Mouse (Mus musculus) MEL (cell line): ENCODE data around the gene Egfem1. TPM values are rescaled to one million over a fixed set of nuclear protein-coding genes. Genes with fewer than 3 reads are reported as not detected.

Source experiments
- DNase-seq: peaks from one replicate; pipeline ENCODE4 v3.0.0; 2011; ENCODE audit warnings: low read depth, low spot score
- H3K27ac ChIP-seq: 2 replicates; pipeline ENCODE4 v1.5.1; 2012; ENCODE audit warnings: low read depth, mild to moderate bottlenecking, control low read depth, low read length, moderate library complexity; ENCODE audit not compliant: control insufficient read depth
- H3K27me3 ChIP-seq, 2 experiments: fragments of 150-350 bp in 1 of 2; sonication (generic) in 1 of 2; 2 replicates each; pipeline ENCODE4 v1.6.1; 2012; ENCODE audit warnings: low read length in 2 of 2, mild to moderate bottlenecking in 2 of 2, improper control_type of control experiment in 1 of 2, moderate library complexity in 1 of 2; ENCODE audit not compliant: insufficient read depth in 2 of 2, control insufficient read depth in 1 of 2
- H3K36me3 ChIP-seq, 2 experiments: 2 replicates each; pipeline ENCODE4 v1.6.1; 2012 to 2014; ENCODE audit warnings: low read length in 2 of 2, improper control_type of control experiment in 1 of 2, inconsistent platforms in 1 of 2, mild to moderate bottlenecking in 1 of 2; ENCODE audit not compliant: insufficient read depth in 2 of 2, control insufficient read depth in 1 of 2
- H3K4me1 ChIP-seq, 2 experiments: fragments of 150-350 bp in 1 of 2; sonication (generic) in 1 of 2; 2 replicates each; pipeline ENCODE4 v1.6.1; 2012; ENCODE audit warnings: low read length in 2 of 2, improper control_type of control experiment in 1 of 2, mild to moderate bottlenecking in 1 of 2; ENCODE audit not compliant: insufficient read depth in 2 of 2, control insufficient read depth in 1 of 2
- H3K4me3 ChIP-seq, 2 experiments: fragments of 150-350 bp in 1 of 2; sonication (generic) in 1 of 2; 2 replicates each; pipeline ENCODE4 v1.5.1; 2012; ENCODE audit warnings: low read depth in 2 of 2, low read length in 2 of 2, mild to moderate bottlenecking in 2 of 2, moderate library complexity in 2 of 2, control low read depth in 1 of 2, improper control_type of control experiment in 1 of 2; ENCODE audit not compliant: control insufficient read depth in 1 of 2, insufficient read depth in 1 of 2
- H3K79me2 ChIP-seq: 2 replicates; pipeline ENCODE4 v1.6.1; 2012; ENCODE audit warnings: mild to moderate bottlenecking, low read length, moderate library complexity; ENCODE audit not compliant: control insufficient read depth, poor library complexity, insufficient read depth
- H3K9ac ChIP-seq: 2 replicates; pipeline ENCODE4 v1.6.1; 2012; ENCODE audit warnings: low read depth, mild to moderate bottlenecking, control low read depth, low read length, moderate library complexity; ENCODE audit not compliant: control insufficient read depth, poor library complexity, severe bottlenecking
- H3K9me3 ChIP-seq: fragments of 150-350 bp; sonication (generic); replicated peaks from 2 replicates; pipeline ENCODE4 v1.6.1; 2012; ENCODE audit warnings: mild to moderate bottlenecking, low read length, improper control_type of control experiment, moderate library complexity; ENCODE audit not compliant: insufficient read depth
- E2F4 ChIP-seq: IDR thresholded peaks from 2 replicates; pipeline ENCODE4 v1.6.1; 2011; ENCODE audit warnings: low read depth, low read length, improper control_type of control experiment, borderline replicate concordance
- ELF1 ChIP-seq: IDR thresholded peaks from 2 replicates; pipeline ENCODE4 v1.6.1; 2014; ENCODE audit warnings: low read depth, mild to moderate bottlenecking, inconsistent platforms, low read length, improper control_type of control experiment, moderate library complexity
- EP300 ChIP-seq, 2 experiments: IDR thresholded peaks; 2 replicates each; pipeline ENCODE4 v1.6.1; 2011; ENCODE audit warnings: improper control_type of control experiment in 2 of 2, low read length in 2 of 2, low read depth in 1 of 2, mild to moderate bottlenecking in 1 of 2
- ETS1 ChIP-seq: IDR thresholded peaks from 2 replicates; pipeline ENCODE4 v1.6.1; 2012; ENCODE audit warnings: low read depth, mild to moderate bottlenecking, inconsistent platforms, low read length, improper control_type of control experiment, moderate library complexity
- GABPA ChIP-seq: IDR thresholded peaks from 2 replicates; pipeline ENCODE4 v1.6.1; 2012; ENCODE audit warnings: low read depth, mild to moderate bottlenecking, inconsistent platforms, low read length, improper control_type of control experiment, moderate library complexity
- GATA1 ChIP-seq: IDR thresholded peaks from 2 replicates; pipeline ENCODE4 v1.6.1; 2011; ENCODE audit warnings: low read depth, low read length, improper control_type of control experiment
- JUND ChIP-seq: IDR thresholded peaks from 2 replicates; pipeline ENCODE4 v1.6.1; 2011; ENCODE audit warnings: low read depth, mild to moderate bottlenecking, improper control_type of control experiment, low read length
- KAT2A ChIP-seq: conservative IDR thresholded peaks from 2 replicates; pipeline ENCODE4 v1.6.1; 2012; ENCODE audit warnings: low read depth, low read length, improper control_type of control experiment, inconsistent platforms
- MAFK ChIP-seq: IDR thresholded peaks from 2 replicates; pipeline ENCODE4 v1.6.1; 2011; ENCODE audit warnings: low read depth, mild to moderate bottlenecking, low read length, improper control_type of control experiment, borderline replicate concordance
- MAX ChIP-seq: IDR thresholded peaks from 2 replicates; pipeline ENCODE4 v1.6.1; 2011; ENCODE audit warnings: low read length, improper control_type of control experiment
- MEF2A ChIP-seq: IDR thresholded peaks from 2 replicates; pipeline ENCODE4 v1.6.1; 2014; ENCODE audit warnings: low read depth, mild to moderate bottlenecking, inconsistent platforms, low read length, improper control_type of control experiment; ENCODE audit not compliant: poor library complexity, insufficient replicate concordance, severe bottlenecking; ENCODE audit errors: extremely low read depth
- MXI1 ChIP-seq: IDR thresholded peaks from 2 replicates; pipeline ENCODE4 v1.6.1; 2011; ENCODE audit warnings: mild to moderate bottlenecking, low read depth, low read length, improper control_type of control experiment
- MYB ChIP-seq: IDR thresholded peaks from 2 replicates; pipeline ENCODE4 v1.6.1; 2011; ENCODE audit warnings: mild to moderate bottlenecking, low read depth, low read length, improper control_type of control experiment
- NELFE ChIP-seq: IDR thresholded peaks from 2 replicates; pipeline ENCODE4 v1.6.1; 2011; ENCODE audit warnings: low read depth, low read length, improper control_type of control experiment
- NRF1 ChIP-seq: IDR thresholded peaks from 2 replicates; pipeline ENCODE4 v1.6.1; 2014; ENCODE audit warnings: low read depth, mild to moderate bottlenecking, inconsistent platforms, low read length, improper control_type of control experiment, moderate library complexity; ENCODE audit not compliant: poor library complexity, insufficient read depth, severe bottlenecking
- POLR2AphosphoS2 ChIP-seq: IDR thresholded peaks from 2 replicates; pipeline ENCODE4 v1.6.1; 2011; ENCODE audit warnings: low read length, improper control_type of control experiment
- POLR2AphosphoS5 ChIP-seq: IDR thresholded peaks from 2 replicates; pipeline ENCODE4 v1.6.1; 2012; ENCODE audit warnings: low read depth, borderline replicate concordance, mild to moderate bottlenecking, inconsistent platforms, low read length, moderate library complexity, mixed read lengths
- RAD21 ChIP-seq: IDR thresholded peaks from 2 replicates; pipeline ENCODE4 v1.6.1; 2011; ENCODE audit warnings: mild to moderate bottlenecking, low read depth, low read length, improper control_type of control experiment
- RCOR1 ChIP-seq: IDR thresholded peaks from 2 replicates; pipeline ENCODE4 v1.6.1; 2012; ENCODE audit warnings: low read depth, mild to moderate bottlenecking, inconsistent platforms, low read length, improper control_type of control experiment
- SIN3A ChIP-seq: IDR thresholded peaks from 2 replicates; pipeline ENCODE4 v1.6.1; 2012; ENCODE audit warnings: low read length, improper control_type of control experiment, inconsistent platforms
- TAL1 ChIP-seq: IDR thresholded peaks from 2 replicates; pipeline ENCODE4 v1.6.1; 2012; ENCODE audit warnings: mild to moderate bottlenecking, inconsistent platforms, low read length, moderate library complexity, mixed read lengths
- TCF12 ChIP-seq: IDR thresholded peaks from 2 replicates; pipeline ENCODE4 v1.6.1; 2014; ENCODE audit warnings: low read depth, mild to moderate bottlenecking, inconsistent platforms, low read length, improper control_type of control experiment, moderate library complexity
- UBTF ChIP-seq: IDR thresholded peaks from 2 replicates; pipeline ENCODE4 v1.6.1; 2012; ENCODE audit warnings: low read depth, mild to moderate bottlenecking, inconsistent platforms, low read length, improper control_type of control experiment, moderate library complexity, borderline replicate concordance; ENCODE audit not compliant: insufficient read depth
- USF1 ChIP-seq: IDR thresholded peaks from 2 replicates; pipeline ENCODE4 v1.6.1; 2014; ENCODE audit warnings: low read depth, mild to moderate bottlenecking, inconsistent platforms, low read length, improper control_type of control experiment, moderate library complexity
- ZMIZ1 ChIP-seq: IDR thresholded peaks from 2 replicates; pipeline ENCODE4 v1.6.1; 2012; ENCODE audit warnings: low read depth, mild to moderate bottlenecking, inconsistent platforms, low read length, improper control_type of control experiment, moderate library complexity
- polyA plus RNA-seq, 2 experiments: library from polyadenylated mRNA; stranded (reverse) in 1 of 2; unstranded in 1 of 2; fragments of >175 nt in 1 of 2; fragments of >200 nt in 1 of 2; gene quantifications; 2 replicates each; pipeline versions ENCODE4 v1.2.1 to v1.2.4; 2012; ENCODE audit warnings: low replicate concordance in 2 of 2, low read depth in 1 of 2; ENCODE audit not compliant: insufficient read length in 2 of 2, insufficient read depth in 1 of 2, missing spikeins in 1 of 2
- total RNA-seq: library from RNA; depleted of rRNA; stranded (reverse); fragments of 300-350 nt; gene quantifications from 2 replicates; pipeline ENCODE4 v1.2.3, GENCODE M21; 2012

Egfem1 gene
- total and polyA plus RNA-seq, 3 experiments = not detected

DNA sequence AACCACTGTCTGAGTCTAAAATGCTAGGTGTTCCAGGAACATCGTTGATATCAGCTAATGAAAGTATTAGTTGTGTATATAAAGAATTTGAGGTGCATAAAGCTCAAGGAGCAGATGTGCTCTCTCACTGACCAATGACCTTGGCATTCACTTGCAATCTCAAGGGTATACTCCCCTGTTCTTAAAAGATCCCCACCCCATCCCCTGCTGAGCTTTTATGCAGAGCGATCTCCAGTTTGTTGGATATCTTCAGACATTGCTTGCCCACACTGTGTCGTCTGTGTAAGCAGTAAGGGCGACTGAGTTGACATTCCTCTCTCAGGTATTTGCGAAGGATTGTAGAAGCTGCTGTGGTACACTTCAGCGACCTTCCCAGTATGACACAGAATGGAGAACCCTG lies 108.4 kb downstream of the Egfem1 start:
- DNase-seq = no peak
- H3K27ac ChIP-seq = no peak overlapping the region
- H3K27me3 ChIP-seq = no peaks in the 10 kb centered on the region
- TF ChIP-seq KAT2A (no peak), SIN3A (no peak), POLR2AphosphoS5 (no peak), E2F4 (no peak), USF1 (no peak), TCF12 (no peak), RCOR1 (no peak)
- no peaks in the 10 kb centered on the region for H3K36me3 ChIP-seq
- no peaks in the 10 kb centered on the region for H3K79me2 ChIP-seq
- H3K4me3 ChIP-seq = no peak overlapping the region
- no peaks in the 10 kb centered on the region for H3K4me1 ChIP-seq
- no peak overlapping the region for H3K9ac ChIP-seq
- no peaks in the 10 kb centered on the region for H3K9me3 ChIP-seq

DNA sequence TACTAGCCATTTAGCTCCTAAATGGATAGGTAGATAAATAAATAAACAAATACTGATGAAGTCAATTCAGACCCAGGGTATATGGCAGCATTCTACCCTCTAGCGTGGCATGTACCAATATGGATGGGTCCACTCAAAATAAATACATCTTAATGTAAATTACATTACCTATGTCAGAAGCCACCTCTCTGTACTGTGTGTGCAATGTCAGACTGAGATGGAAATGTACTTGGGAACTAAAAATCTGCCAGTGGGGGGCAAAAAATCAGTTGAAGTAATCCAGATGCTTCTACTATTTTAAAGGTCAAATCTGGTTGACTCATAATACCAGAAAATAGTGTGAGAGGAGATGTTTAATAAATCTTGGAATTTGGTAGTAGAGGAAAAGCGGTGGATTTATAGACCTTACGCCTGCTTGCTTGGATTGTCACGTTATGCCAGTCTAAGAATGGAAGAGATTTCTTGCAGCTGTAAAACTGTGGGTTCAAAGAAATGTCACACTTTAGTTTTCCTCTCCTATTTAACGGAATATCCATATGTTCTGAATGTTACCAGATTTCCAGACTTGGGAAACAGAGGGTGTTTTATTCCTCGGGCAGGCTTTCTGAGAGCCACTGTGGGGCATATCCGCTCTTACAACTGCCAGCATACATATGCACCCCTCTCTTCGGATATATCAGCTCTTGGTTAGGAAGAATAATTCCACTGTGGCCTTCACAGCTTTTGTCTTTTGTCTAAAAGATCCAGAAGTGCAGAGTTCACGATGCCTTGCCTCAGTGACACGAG lies 116.1 kb downstream of the Egfem1 start:
- Histone ChIP-seq H3K9me3 (no peaks in the 10 kb centered on the region), H3K4me1 (no peaks in the 10 kb centered on the region), H3K36me3 (no peaks in the 10 kb centered on the region), H3K27me3 (no peaks in the 10 kb centered on the region), H3K79me2 (no peaks in the 10 kb centered on the region), H3K27ac (no peak overlapping the region), H3K9ac (no peak overlapping the region), H3K4me3 (no peak overlapping the region)
- TF ChIP-seq GATA1 (no peak), MYB (no peak), GABPA (no peak), MEF2A (no peak), MAX (no peak), EP300 (IDR thresholded peaks at IDR 0.05; ENCODE audit: low read depth in 1 of 2, low read length in 2 of 2) (no peak), POLR2AphosphoS2 (no peak), MXI1 (no peak)
- DNase-seq = no peak

- Histone ChIP-seq H3K27ac (no peak overlapping the region), H3K79me2 (no peaks in the 10 kb centered on the region), H3K9ac (no peak overlapping the region), H3K4me3 (no peak overlapping the region), H3K4me1 (no peaks in the 10 kb centered on the region), H3K9me3 (no peaks in the 10 kb centered on the region), H3K36me3 (no peaks in the 10 kb centered on the region), H3K27me3 (no peaks in the 10 kb centered on the region)
- no peak for DNase-seq
- TF ChIP-seq KAT2A (no peak), TAL1 (no peak), POLR2AphosphoS5 (no peak), SIN3A (no peak), E2F4 (no peak), GABPA (no peak), NRF1 (no peak), POLR2AphosphoS2 (no peak), EP300 (IDR thresholded peaks at IDR 0.05; ENCODE audit: low read depth in 1 of 2, low read length in 2 of 2) (no peak), ELF1 (no peak), NELFE (no peak), ETS1 (no peak), RAD21 (no peak), ZMIZ1 (no peak), JUND (no peak), UBTF (no peak), MAFK (no peak)
These were observed 118.8 kb downstream of the Egfem1 start for GRCm38 (mm10) chr3:29200601-29201000.
